8 mouse cellular contexts compared by ENCODE assay signal in genomic region chr14:73509765-73510423, GRCm38 (mm10). TPM values are rescaled to one million over a fixed set of nuclear protein-coding genes. Genes with fewer than 3 reads are reported as not detected.
DNase-seq lines count a peak whose midpoint lies in the region; ATAC-seq and TF ChIP-seq lines count a peak whose summit lies in the region.

Gene Med4 (plus strand): TSS chr14:73510025.

- H3K4me2 ChIP-seq in heart, embryonic 11.5 days = peak within 1 kb of the TSS; percentile 85
- H3K4me2 ChIP-seq in kidney, embryonic 16.5 days (replicated peaks; ENCODE audit: low read depth, low read length) = peak within 1 kb of the TSS; percentile 60
- peak within 1 kb of the TSS; percentile 86 for H3K4me2 ChIP-seq in myocyte (ENCODE audit: low read depth)

- H3K4me1 ChIP-seq in erythroblast, embryonic 14.5 days (ENCODE audit: control insufficient read depth) = peaks cover 41% of the 10 kb centered on the region
- peaks cover 9% of the 10 kb centered on the region for H3K4me1 ChIP-seq in heart, embryonic 11.5 days (ENCODE audit: control insufficient read depth, insufficient read depth, low read length)
- peaks cover 8% of the 10 kb centered on the region for H3K4me1 ChIP-seq in kidney, embryonic 16.5 days (ENCODE audit: insufficient read depth, low read length)
- peaks cover 6% of the 10 kb centered on the region for H3K4me1 ChIP-seq in liver, adult 2 months (ENCODE audit: control insufficient read depth, insufficient read depth, low read length)

- WGBS in heart, embryonic 11.5 days (ENCODE audit: insufficient replicate concordance) = under 1% methylated on average over 41 of the region's 41 CpGs
- WGBS in kidney, embryonic 16.5 days = under 1% methylated on average over 41 of the region's 41 CpGs
- WGBS in liver, adult 2 months = under 1% methylated on average over 41 of the region's 41 CpGs

- H3ac ChIP-seq in C2C12 (ENCODE audit: control insufficient read depth, insufficient read length, low read depth) (peak within 1 kb of the TSS; percentile 76), myocyte (ENCODE audit: control insufficient read depth, insufficient read length) (peak within 1 kb of the TSS; percentile 0)

- TF ChIP-seq CTCF in C2C12 (IDR thresholded peaks at IDR 0.05; ENCODE audit: control insufficient read depth, insufficient read depth, insufficient read length) = peak; percentile 93
- peak; percentile 100 for TF ChIP-seq CTCF in brain, embryonic 14.5 days (IDR thresholded peaks at IDR 0.05; ENCODE audit: borderline replicate concordance, extremely low read depth, insufficient read depth, insufficient read length)
- TF ChIP-seq CTCF in liver, adult 2 months (IDR thresholded peaks at IDR 0.05; ENCODE audit: low read depth, low read length) = peak; percentile 100

- H3K9ac ChIP-seq in heart, embryonic 11.5 days (ENCODE audit: low read depth, low read length) = peak within 1 kb of the TSS; percentile 89
- peak within 1 kb of the TSS; percentile 86 for H3K9ac ChIP-seq in kidney, embryonic 16.5 days (replicated peaks; ENCODE audit: low read length)
- H3K9ac ChIP-seq in liver, adult 2 months (ENCODE audit: low read depth, low read length) = peak within 1 kb of the TSS; percentile 78

- H3K79me2 ChIP-seq in C2C12 (ENCODE audit: control insufficient read depth, insufficient read depth) (peaks cover 41% of the 10 kb centered on the region), myocyte (ENCODE audit: control insufficient read depth, insufficient read depth) (peaks cover 28% of the 10 kb centered on the region)
- peaks cover 14% of the 10 kb centered on the region for H3K79me2 ChIP-seq in liver, adult 2 months (ENCODE audit: control insufficient read depth, insufficient read depth, low read length)

- ATAC-seq in heart, embryonic 11.5 days (replicated peaks; ENCODE audit: insufficient number of reproducible peaks, low FRiP score, low TSS enrichment) = peak; percentile 87
- ATAC-seq in kidney, embryonic 16.5 days (ENCODE audit: low FRiP score, low TSS enrichment) = peak; percentile 96

- H3K4me3 ChIP-seq in C2C12 (ENCODE audit: insufficient read depth, poor library complexity, severe bottlenecking) (peak within 1 kb of the TSS; percentile 89), myocyte (peak within 1 kb of the TSS; percentile 69)
- peak within 1 kb of the TSS; percentile 86 for H3K4me3 ChIP-seq in erythroblast, embryonic 14.5 days (replicated peaks)
- peak within 1 kb of the TSS; percentile 95 for H3K4me3 ChIP-seq in heart, embryonic 11.5 days (ENCODE audit: low read depth, low read length)
- H3K4me3 ChIP-seq in kidney, embryonic 16.5 days (ENCODE audit: low read length) = peak within 1 kb of the TSS; percentile 86
- H3K4me3 ChIP-seq in liver, adult 2 months (ENCODE audit: insufficient read depth, low read depth, low read length) = peak within 1 kb of the TSS; percentile 77

- H3K9me3 ChIP-seq in erythroblast, embryonic 14.5 days (ENCODE audit: control insufficient read depth, low read length) = no peaks in the 10 kb centered on the region
- H3K9me3 ChIP-seq in heart, embryonic 11.5 days (replicated peaks; ENCODE audit: control insufficient read depth, low read length) = no peaks in the 10 kb centered on the region
- H3K9me3 ChIP-seq in kidney, embryonic 16.5 days (ENCODE audit: low read length) = no peaks in the 10 kb centered on the region

- TF ChIP-seq POLR2A in brain, embryonic 14.5 days (IDR thresholded peaks at IDR 0.05; ENCODE audit: borderline replicate concordance, extremely low read depth, insufficient read depth, insufficient read length, poor library complexity, severe bottlenecking) = peak; percentile 44; the same call in 1 of the 2 replicates
- peak; percentile 55; the same call in 1 of the 2 replicates for TF ChIP-seq POLR2A in liver, adult 2 months (IDR thresholded peaks at IDR 0.05; ENCODE audit: extremely low read depth, insufficient read depth, low read length)
- TF ChIP-seq POLR2A in myocyte (IDR thresholded peaks at IDR 0.05; ENCODE audit: insufficient read length, low read depth) = peak; percentile 65

- 0 out of 2 replicates have a peak within 1 kb of the TSS, but pooled peaks have one; percentile 19 for H3K27ac ChIP-seq in heart, embryonic 11.5 days (ENCODE audit: low read depth, low read length)
- no peak within 1 kb of the TSS; the same call in 1 of the 2 replicates for H3K27ac ChIP-seq in kidney, embryonic 16.5 days (ENCODE audit: low read length)
- no peak within 1 kb of the TSS for H3K27ac ChIP-seq in liver, adult 2 months (replicated peaks; ENCODE audit: insufficient read depth, low read depth, low read length)

- DNase-seq in brain, embryonic 14.5 days (ENCODE audit: low read depth) = peak; percentile 98
- DNase-seq in liver, adult 2 months (ENCODE audit: extremely low read depth, low read depth, low spot score) = peak; percentile 79
- peak; percentile 95 for DNase-seq in splenic B cell, adult 2 months (ENCODE audit: low read depth, low spot score)

- H3K79me3 ChIP-seq in C2C12 (ENCODE audit: low read depth) = peaks cover 19% of the 10 kb centered on the region

- H3K36me3 ChIP-seq in C2C12 (ENCODE audit: control insufficient read depth, insufficient read depth) (peaks cover 14% of the 10 kb centered on the region), myocyte (ENCODE audit: control insufficient read depth, insufficient read depth) (peaks cover under 1% of the 10 kb centered on the region)
- peaks cover 31% of the 10 kb centered on the region for H3K36me3 ChIP-seq in erythroblast, embryonic 14.5 days (ENCODE audit: control insufficient read depth)
- no peaks in the 10 kb centered on the region for H3K36me3 ChIP-seq in heart, embryonic 11.5 days (ENCODE audit: control insufficient read depth, insufficient read depth, low read length)
- H3K36me3 ChIP-seq in kidney, embryonic 16.5 days (ENCODE audit: insufficient read depth, low read length) = peaks cover 6% of the 10 kb centered on the region
- peaks cover 5% of the 10 kb centered on the region; the same call in 1 of the 2 replicates for H3K36me3 ChIP-seq in liver, adult 2 months (ENCODE audit: control insufficient read depth, insufficient read depth, low read length)
- no peaks in the 10 kb centered on the region for H3K36me3 ChIP-seq in splenic B cell, adult 2 months (ENCODE audit: control insufficient read depth, insufficient read depth, low read length, poor library complexity, severe bottlenecking)

- no peaks in the 10 kb centered on the region for H3K27me3 ChIP-seq in C2C12 (ENCODE audit: control insufficient read depth, insufficient read depth, insufficient read length)
- H3K27me3 ChIP-seq in erythroblast, embryonic 14.5 days (ENCODE audit: control insufficient read depth) = no peaks in the 10 kb centered on the region
- H3K27me3 ChIP-seq in heart, embryonic 11.5 days (ENCODE audit: control insufficient read depth, insufficient read depth, low read length) = no peaks in the 10 kb centered on the region
- no peaks in the 10 kb centered on the region for H3K27me3 ChIP-seq in kidney, embryonic 16.5 days (ENCODE audit: insufficient read depth, low read length)
- no peaks in the 10 kb centered on the region for H3K27me3 ChIP-seq in liver, adult 2 months (ENCODE audit: control insufficient read depth, insufficient read depth, low read length)
- no peaks in the 10 kb centered on the region for H3K27me3 ChIP-seq in myocyte (ENCODE audit: control insufficient read depth, insufficient read depth, insufficient read length)
- H3K27me3 ChIP-seq in splenic B cell, adult 2 months (ENCODE audit: control insufficient read depth, insufficient read depth, low read length, poor library complexity, severe bottlenecking) = no peaks in the 10 kb centered on the region

TF ChIP-seq in C2C12, 6 proteins besides CTCF, POLR2A, EP300 and RAD21:
- TF ChIP-seq USF1 (IDR thresholded peaks at IDR 0.05; ENCODE audit: low read depth) (peak; percentile 55), MYOG (IDR thresholded peaks at IDR 0.05; ENCODE audit: control insufficient read depth, extremely low read depth, insufficient read length) (no peak)

TF ChIP-seq in myocyte, 11 proteins besides CTCF, POLR2A, EP300 and RAD21:
- TF ChIP-seq REST (IDR thresholded peaks at IDR 0.05; ENCODE audit: insufficient read depth, insufficient read length) (no peak), USF1 (IDR thresholded peaks at IDR 0.05; ENCODE audit: low read depth) (peak; percentile 9), POLR2AphosphoS2 (IDR thresholded peaks at IDR 0.05; ENCODE audit: insufficient read length, low read depth) (peak; percentile 26), MAX (IDR thresholded peaks at IDR 0.05; ENCODE audit: low read depth) (no peak), SRF (IDR thresholded peaks at IDR 0.05; ENCODE audit: control insufficient read depth, insufficient read length, low read depth) (peak; percentile 55), E2F4 (IDR thresholded peaks at IDR 0.05; ENCODE audit: insufficient read depth) (peak; percentile 85), MYOG (IDR thresholded peaks at IDR 0.05; ENCODE audit: control insufficient read depth in 1 of 3, insufficient read depth in 1 of 3, insufficient read length in 2 of 3, low read depth in 2 of 3) (no peak)

RNA-seq across cellular contexts. Expression of gene Med4, which starts in this region (rescaled TPM):
- 31.6 TPM for polyA plus RNA-seq in C2C12 (2012; fragmentation: generic; extraction: Trizol)
- 47.9 and 52.2 TPM in 2 replicates for polyA plus RNA-seq in brain, embryonic 14.5 days (2012; rRNA removed)
- polyA plus RNA-seq in erythroblast, embryonic 14.5 days (2012) = 0.33 and 1.0 TPM in 2 replicates
- polyA plus RNA-seq in heart, embryonic 11.5 days (2014; fragmentation: Nextera tagmentation; extraction: Ambion mirVana) = 60.8 and 63.8 TPM in 2 replicates
- 93.2 and 94.5 TPM in 2 replicates for polyA plus RNA-seq in kidney, embryonic 16.5 days (2015; fragmentation: Nextera tagmentation; extraction: Ambion mirVana)
- 10.1 and 11.2 TPM in 2 replicates for total RNA-seq in liver, adult 2 months (2014; rRNA removed)
- polyA plus RNA-seq in liver, adult 2 months (2012; rRNA removed) = 6.1 and 6.3 TPM in 2 replicates
- 18.9 TPM for polyA plus RNA-seq in myocyte (2012; fragmentation: generic; extraction: Trizol)
